Mouse (Mus musculus) activated CD4-positive, CD25-positive, alpha-beta regulatory T cell, adult 4 months (primary cell): ENCODE measurements around the gene Fcnb. TPM values are rescaled to one million over a fixed set of nuclear protein-coding genes. Genes with fewer than 3 reads are reported as not detected.

Experiments used
- ATAC-seq: one replicate; pipeline ENCODE4 v1.8.0; 2017
- polyA plus RNA-seq, 2 experiments: library from polyadenylated mRNA; unstranded; fragments of 100-300 nt; shearing (Covaris generic); gene quantifications; one replicate each; pipeline ENCODE4 v1.2.1; 2017

Fcnb gene
- polyA plus RNA-seq, 2 experiments from 2014 or later: not detected

DNA sequence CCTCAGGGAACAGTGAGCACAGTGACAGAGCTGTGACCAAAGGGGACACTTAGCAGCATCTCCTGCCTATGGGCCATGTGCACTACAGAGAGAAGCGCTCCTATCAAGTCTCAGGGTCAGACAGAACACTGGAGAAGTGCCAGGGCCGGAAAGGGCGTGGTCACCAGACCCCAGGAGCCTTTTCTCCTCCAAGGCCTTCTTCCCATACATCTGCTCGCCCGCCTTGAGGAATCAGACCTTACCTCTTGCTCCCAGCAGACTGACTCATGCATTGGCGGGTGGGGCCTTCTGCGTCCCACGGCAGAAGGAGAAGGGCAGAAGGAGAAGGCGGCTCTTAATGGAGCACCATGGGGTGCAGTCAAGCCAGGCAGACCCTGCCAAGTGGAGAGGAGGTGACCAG lies 52.8 kb downstream of the Fcnb start:
- no peak for ATAC-seq

Other genes with a start within 250 kb of the Fcnb start
- not detected for gene Col5a1, start 198.5 kb downstream of the Fcnb start, polyA plus RNA-seq
- gene Olfm1, start 108.1 kb upstream of the Fcnb start, polyA plus RNA-seq: under 1 TPM in 1 of 2 experiments, not detected in 1; 0.17 TPM